Mouse (Mus musculus) myocyte (in vitro differentiated cells): ENCODE results near the gene Tppp2.

ENCODE experiments used
- CEBPB ChIP-seq: IDR thresholded peaks from 2 replicates; pipeline ENCODE4 v1.6.1; 2011; ENCODE audit warnings: mild to moderate bottlenecking, moderate library complexity; ENCODE audit not compliant: poor library complexity, insufficient read depth, severe bottlenecking
- E2F4 ChIP-seq: IDR thresholded peaks from one replicate; pipeline ENCODE4 v1.6.1; 2011; ENCODE audit warnings: mild to moderate bottlenecking, control low read depth, moderate library complexity; ENCODE audit not compliant: insufficient read depth
- MAX ChIP-seq: IDR thresholded peaks from one replicate; pipeline ENCODE4 v1.6.1; 2011; ENCODE audit warnings: low read depth, mild to moderate bottlenecking, control low read depth
- MYOD1 ChIP-seq, 3 experiments: IDR thresholded peaks; one replicate each; pipeline ENCODE4 v1.6.1; 2011; ENCODE audit warnings: control low read depth in 2 of 3, low read depth in 2 of 3, mild to moderate bottlenecking in 2 of 3, moderate library complexity in 1 of 3; ENCODE audit not compliant: insufficient read length in 2 of 3, control insufficient read depth in 1 of 3
- MYOG ChIP-seq, 3 experiments: IDR thresholded peaks; one replicate each; pipeline ENCODE4 v1.6.1; 2011; ENCODE audit warnings: control low read depth in 2 of 3, low read depth in 2 of 3, mild to moderate bottlenecking in 2 of 3; ENCODE audit not compliant: insufficient read length in 2 of 3, control insufficient read depth in 1 of 3, insufficient read depth in 1 of 3
- POLR2A ChIP-seq: IDR thresholded peaks from one replicate; pipeline ENCODE4 v1.6.1; 2011; ENCODE audit warnings: low read depth, mild to moderate bottlenecking, control low read depth, moderate library complexity; ENCODE audit not compliant: insufficient read length
- REST ChIP-seq: IDR thresholded peaks from one replicate; pipeline ENCODE4 v1.6.1; 2011; ENCODE audit warnings: mild to moderate bottlenecking, control low read depth, moderate library complexity; ENCODE audit not compliant: insufficient read depth, insufficient read length
- SRF ChIP-seq: IDR thresholded peaks from one replicate; pipeline ENCODE4 v1.6.1; 2011; ENCODE audit warnings: low read depth; ENCODE audit not compliant: control insufficient read depth, insufficient read length
- TCF12 ChIP-seq: IDR thresholded peaks from one replicate; pipeline ENCODE4 v1.6.1; 2011; ENCODE audit warnings: mild to moderate bottlenecking, control low read depth; ENCODE audit not compliant: poor library complexity, insufficient read depth, severe bottlenecking
- TCF3 ChIP-seq: IDR thresholded peaks from one replicate; pipeline ENCODE4 v1.6.1; 2011; ENCODE audit warnings: low read depth, control low read depth; ENCODE audit not compliant: insufficient read length
- USF1 ChIP-seq: IDR thresholded peaks from one replicate; pipeline ENCODE4 v1.6.1; 2011; ENCODE audit warnings: low read depth, mild to moderate bottlenecking, control low read depth, moderate library complexity

DNA sequence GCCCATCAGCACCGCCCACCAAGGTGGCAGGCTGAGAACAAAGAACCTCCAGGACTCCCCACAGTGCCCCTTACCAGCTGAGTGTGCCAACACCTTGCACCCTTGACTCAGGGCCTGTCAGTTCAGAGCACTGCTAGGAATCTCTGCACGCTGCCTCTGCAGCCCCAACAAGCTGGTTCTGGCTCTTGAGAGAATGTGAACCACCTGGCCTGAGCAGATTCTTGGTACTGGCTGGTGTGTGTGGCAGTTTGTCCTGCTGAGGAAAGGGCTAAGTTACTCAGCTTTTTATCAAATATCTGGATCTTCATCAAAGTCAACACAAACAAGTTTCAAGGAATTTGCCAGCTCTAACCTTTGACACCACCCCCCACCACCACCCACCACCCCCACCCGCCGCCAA lies 5.3 kb downstream of the Tppp2 start:
- TF ChIP-seq POLR2A: no peak
- no peak for TF ChIP-seq TCF12
- TF ChIP-seq E2F4: no peak
- no peak for TF ChIP-seq MYOG (IDR thresholded peaks at IDR 0.05; ENCODE audit: control insufficient read depth in 1 of 3, insufficient read depth in 1 of 3, insufficient read length in 2 of 3, low read depth in 2 of 3)
- no peak for TF ChIP-seq USF1
- no peak for TF ChIP-seq SRF
- no peak for TF ChIP-seq MYOD1 (IDR thresholded peaks at IDR 0.05; ENCODE audit: control insufficient read depth in 1 of 3, insufficient read length in 2 of 3, low read depth in 2 of 3)
- no peak for TF ChIP-seq MAX
- no peak for TF ChIP-seq REST
- TF ChIP-seq TCF3: no peak
- no peak for TF ChIP-seq CEBPB
